Mouse (Mus musculus): Measurements from ENCODE around the gene Plekho2.

Plekho2 gene

DNA sequence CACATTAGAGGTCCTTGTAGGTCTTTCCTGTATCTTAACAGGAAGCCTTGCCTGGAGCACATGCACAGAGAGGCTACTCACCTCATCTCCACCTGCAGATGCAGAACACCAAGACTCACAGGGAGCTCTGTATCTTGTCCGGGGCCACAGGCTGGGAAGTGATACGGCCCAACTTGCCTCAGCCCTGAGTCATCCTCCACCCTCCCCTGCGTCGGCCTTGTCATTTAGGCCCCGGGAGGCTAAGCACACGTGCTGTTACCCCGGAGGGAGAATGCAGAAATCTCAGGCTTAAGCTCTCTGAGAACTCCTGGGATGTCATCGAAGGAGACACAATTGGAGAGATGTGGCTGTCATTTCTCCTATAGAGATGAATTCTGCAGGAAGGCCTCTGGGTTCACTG lies 50.2 kb downstream of the Plekho2 start:
- no peak for DNase-seq (ENCODE audit: low spot score)

DNA sequence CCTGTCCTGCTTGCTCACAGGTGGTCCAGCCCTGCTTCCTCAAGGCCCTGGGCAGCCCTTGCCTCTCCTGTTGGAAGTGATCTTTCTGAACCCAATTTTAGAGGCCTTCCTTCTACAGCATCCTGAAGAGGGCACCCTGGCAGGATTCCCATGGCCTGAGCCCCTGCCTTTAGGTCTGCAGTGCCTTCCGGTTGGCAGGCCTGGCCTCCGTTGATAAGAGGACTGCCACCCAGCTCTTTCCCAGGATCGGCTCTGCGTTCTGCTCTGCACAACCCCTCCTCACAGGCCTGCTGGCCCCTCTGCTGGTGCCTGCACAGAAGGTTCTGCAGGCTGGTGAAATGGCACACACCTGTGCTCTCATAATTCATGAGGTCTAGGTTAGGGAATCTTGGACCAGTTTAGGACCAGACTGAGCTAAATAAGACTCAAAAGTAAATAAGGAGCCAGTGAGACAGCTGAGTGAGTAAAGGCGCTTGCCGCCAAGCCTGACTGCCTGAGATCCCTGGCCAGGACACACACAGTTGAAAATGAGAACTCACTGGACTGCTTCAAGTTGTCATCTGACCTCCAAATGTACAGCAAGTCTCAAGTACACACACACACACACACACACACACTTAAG lies 51.3 kb downstream of the Plekho2 start:
- no peak for DNase-seq (ENCODE audit: low spot score)

DNA sequence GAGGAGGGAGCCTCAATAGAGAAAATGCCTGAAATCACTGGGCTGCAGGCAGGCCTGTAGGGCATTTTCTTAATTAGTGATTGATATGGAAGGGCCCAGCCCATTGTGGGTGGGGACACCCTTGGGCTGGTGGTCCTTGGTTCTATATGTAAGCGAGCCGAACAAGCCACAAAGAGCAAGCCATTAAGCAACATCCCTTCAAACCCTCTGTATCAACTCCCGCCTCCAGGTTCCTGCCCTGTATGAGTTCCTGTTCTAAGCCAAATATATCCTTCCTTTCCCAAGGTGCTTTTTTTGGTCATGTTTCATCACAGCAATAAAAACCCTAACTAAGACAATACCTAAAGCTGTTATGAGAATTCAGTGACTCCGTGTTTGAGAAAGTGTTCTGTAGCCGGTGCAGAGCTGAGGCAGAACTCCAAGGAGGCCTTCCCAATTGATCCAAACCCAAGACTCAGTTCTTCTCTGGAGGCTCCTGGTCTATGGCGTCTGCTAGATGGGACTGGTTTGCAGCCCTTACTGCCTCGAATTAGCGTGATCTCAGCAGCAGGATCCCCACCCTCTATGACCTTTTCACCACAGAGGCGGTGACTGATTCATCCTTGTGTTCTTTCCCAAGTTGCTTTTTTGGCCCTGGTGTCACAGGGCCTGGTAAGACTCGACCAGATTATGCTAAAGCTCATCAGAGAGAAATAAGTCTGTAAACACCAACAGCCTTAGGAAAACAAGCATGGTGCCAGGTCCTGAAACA lies 54.2 kb downstream of the Plekho2 start:
- DNase-seq (ENCODE audit: low spot score) = no peak

GRCm38 (mm10) chr9:65523611-65524364 lies 56.1 kb downstream of the Plekho2 start:
- DNase-seq (ENCODE audit: low spot score) = peak; percentile 65

- DNase-seq (ENCODE audit: low spot score) = no peak
Observed at GRCm38 (mm10) chr9:65520505-65520876, 59.3 kb downstream of the Plekho2 start.

GRCm38 (mm10) chr9:65519807-65520504 lies 59.9 kb downstream of the Plekho2 start, which contains the start of gene Ankdd1a:
TSS of gene Ankdd1a (minus strand) at chr9:65520193.
- no peak for DNase-seq (ENCODE audit: low spot score)

DNA sequence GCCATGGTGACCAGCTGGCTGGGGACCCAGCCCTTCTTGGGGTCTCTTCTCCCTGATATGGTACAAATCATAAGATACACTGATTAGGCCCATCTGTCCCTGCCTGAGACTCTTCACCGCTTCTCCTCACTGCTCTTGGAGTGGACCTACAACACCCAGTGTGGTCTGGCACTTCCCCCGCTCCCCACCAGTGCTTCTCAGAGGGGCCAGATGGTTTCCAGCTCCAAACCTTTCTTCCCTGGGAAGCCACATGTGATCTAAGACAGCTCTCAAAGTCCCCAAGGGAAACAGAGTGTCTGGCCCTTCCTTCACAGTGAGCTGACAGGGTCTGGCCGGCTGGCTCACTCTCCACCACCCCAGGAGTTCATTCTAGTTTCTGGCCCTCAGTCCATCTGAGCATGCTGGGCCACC lies 65.0 kb downstream of the Plekho2 start:
- no peak for DNase-seq (ENCODE audit: low spot score)

GRCm38 (mm10) chr9:65514431-65514830 lies 65.4 kb downstream of the Plekho2 start:
- DNase-seq (ENCODE audit: low spot score) = no peak

DNA sequence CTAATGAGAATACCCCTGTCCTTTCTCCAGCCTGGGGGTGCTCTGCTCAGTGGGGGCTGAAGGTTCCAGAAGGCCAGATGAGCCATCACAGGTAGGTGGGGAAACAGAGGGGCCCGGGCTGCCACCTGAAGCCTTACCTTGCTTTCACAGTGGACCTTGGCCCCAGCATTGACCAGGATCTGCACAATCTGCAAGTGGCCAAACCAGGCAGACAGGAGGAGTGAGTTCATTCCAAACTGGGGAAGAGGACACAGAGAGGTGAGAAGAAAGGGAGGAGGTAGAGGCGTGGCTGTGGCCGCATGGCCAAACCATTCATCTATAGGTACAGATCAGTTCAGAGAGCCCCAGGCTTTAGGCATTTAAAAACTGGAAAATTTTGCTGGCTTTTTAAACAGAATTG lies 67.3 kb downstream of the Plekho2 start:
- DNase-seq (ENCODE audit: low spot score) = no peak

DNA sequence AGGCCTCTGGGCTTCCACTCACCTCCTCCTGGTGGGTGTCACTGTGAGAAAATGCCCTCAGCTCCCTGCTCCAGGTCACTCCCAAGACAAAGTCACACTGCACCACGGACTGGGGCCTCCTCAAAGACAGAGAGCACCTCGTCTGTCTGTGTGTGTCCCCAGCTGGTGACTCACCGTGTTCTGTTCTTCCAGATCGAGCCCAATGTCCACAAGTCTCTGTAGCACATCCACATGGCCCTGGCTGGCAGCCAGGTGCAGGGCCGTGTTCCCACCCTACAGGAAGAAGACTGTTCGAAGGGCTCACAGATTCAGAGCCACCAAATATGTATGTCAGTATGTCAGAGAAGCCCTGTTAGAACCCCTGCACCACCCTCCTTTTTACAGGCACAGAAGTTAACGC lies 71.4 kb downstream of the Plekho2 start:
- DNase-seq (ENCODE audit: low spot score) = no peak

DNA sequence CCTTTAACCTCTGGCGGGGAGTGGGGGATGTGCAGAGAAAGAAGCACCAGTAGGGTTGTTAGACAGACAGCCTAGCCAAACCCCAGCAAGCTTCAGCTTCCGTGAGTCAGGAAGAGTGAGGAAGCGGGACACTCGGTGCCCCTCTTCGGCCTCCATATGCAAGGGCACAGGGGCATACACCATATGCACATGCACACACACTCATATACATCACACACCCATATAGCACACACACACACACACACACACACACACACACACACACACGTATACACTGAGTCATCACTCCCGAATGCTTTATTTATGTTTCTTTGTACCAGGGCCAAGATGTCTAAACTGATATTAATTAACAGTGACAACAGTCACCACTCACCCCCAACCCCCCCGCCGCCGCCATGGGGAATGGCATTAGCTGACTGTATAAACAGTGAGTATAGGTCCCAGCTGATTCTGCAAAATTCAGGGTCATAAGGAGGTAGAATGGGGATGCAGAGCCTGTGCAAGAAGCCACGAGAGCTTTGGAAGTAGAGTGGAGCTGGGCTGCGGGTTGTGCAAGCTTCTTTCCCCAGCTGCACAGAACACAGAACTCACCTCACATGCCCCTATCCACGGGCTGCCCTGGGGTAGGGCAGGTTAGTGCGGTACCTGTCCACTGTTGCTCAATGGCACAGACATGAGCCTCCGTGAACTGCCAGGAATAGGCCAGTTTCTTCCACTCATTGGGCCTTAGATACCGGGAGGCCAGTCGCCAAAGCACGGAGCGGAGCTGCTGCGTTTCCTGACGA lies 76.9 kb downstream of the Plekho2 start:
- DNase-seq (ENCODE audit: low spot score) = no peak

Measured in ovary, adult 18-20 months (tissue).